Mouse (Mus musculus): ENCODE data around the gene Sppl2a. TPM values are rescaled to one million over a fixed set of nuclear protein-coding genes. Genes with fewer than 3 reads are reported as not detected.
"Not testable (repeated sequence)": the region's sequence is repeated elsewhere in the genome, so short reads cannot be mapped to it uniquely, and the experiment has no call there.

The Sppl2a gene
- 0.07 and 0.08 TPM in 2 replicates for polyA plus RNA-seq (2012)

- Histone ChIP-seq H3K4me1 (ENCODE audit: control insufficient read depth) (peaks cover 28% of the 10 kb centered on the region), H3K27me3 (ENCODE audit: control insufficient read depth) (no peaks in the 10 kb centered on the region), H3K9me3 (ENCODE audit: control insufficient read depth, low read length) (no peaks in the 10 kb centered on the region), H3K36me3 (ENCODE audit: control insufficient read depth) (no peaks in the 10 kb centered on the region; the same call in 1 of the 2 replicates), H3K4me3 (replicated peaks) (peak within 1 kb of the TSS; percentile 77)
- TF ChIP-seq TAL1 (IDR thresholded peaks at IDR 0.05; ENCODE audit: low read length), result no peak
- no peak for TF ChIP-seq GATA1 (IDR thresholded peaks at IDR 0.05; ENCODE audit: low read length)
Measured at GRCm38 (mm10) chr2:126932897-126933641, at the start of gene Sppl2a. Sppl2a (minus strand) TSS chr2:126933235.

GRCm38 (mm10) chr2:126977428-126977827, 44.4 kb upstream of the Sppl2a start:
- no peak overlapping the region for H3K4me3 ChIP-seq (replicated peaks)
- H3K9me3 ChIP-seq (ENCODE audit: control insufficient read depth, low read length), result no peaks in the 10 kb centered on the region
- no peaks in the 10 kb centered on the region for H3K27me3 ChIP-seq (ENCODE audit: control insufficient read depth)
- no peaks in the 10 kb centered on the region for H3K4me1 ChIP-seq (ENCODE audit: control insufficient read depth)
- TF ChIP-seq GATA1 (IDR thresholded peaks at IDR 0.05; ENCODE audit: low read length) (no peak), TAL1 (IDR thresholded peaks at IDR 0.05; ENCODE audit: low read length) (no peak)
- no peaks in the 10 kb centered on the region for H3K36me3 ChIP-seq (ENCODE audit: control insufficient read depth)

- no peaks in the 10 kb centered on the region for H3K27me3 ChIP-seq (ENCODE audit: control insufficient read depth)
- no peaks in the 10 kb centered on the region for H3K36me3 ChIP-seq (ENCODE audit: control insufficient read depth)
- TF ChIP-seq TAL1 (IDR thresholded peaks at IDR 0.05; ENCODE audit: low read length), result no peak
- TF ChIP-seq GATA1 (IDR thresholded peaks at IDR 0.05; ENCODE audit: low read length), result no peak
- H3K9me3 ChIP-seq (ENCODE audit: control insufficient read depth, low read length), result no peaks in the 10 kb centered on the region
- H3K4me3 ChIP-seq (replicated peaks), result no peak overlapping the region
- no peaks in the 10 kb centered on the region for H3K4me1 ChIP-seq (ENCODE audit: control insufficient read depth)
Measured at GRCm38 (mm10) chr2:126961696-126962095, 28.7 kb upstream of the Sppl2a start.

- no peak overlapping the region for H3K4me3 ChIP-seq (replicated peaks)
- H3K36me3 ChIP-seq (ENCODE audit: control insufficient read depth), result no peaks in the 10 kb centered on the region
- H3K9me3 ChIP-seq (ENCODE audit: control insufficient read depth, low read length), result no peaks in the 10 kb centered on the region
- no peak for TF ChIP-seq TAL1 (IDR thresholded peaks at IDR 0.05; ENCODE audit: low read length)
- TF ChIP-seq GATA1 (IDR thresholded peaks at IDR 0.05; ENCODE audit: low read length), result no peak; the same call in 1 of the 2 replicates
- H3K27me3 ChIP-seq (ENCODE audit: control insufficient read depth), result no peaks in the 10 kb centered on the region
- H3K4me1 ChIP-seq (ENCODE audit: control insufficient read depth), result peaks cover 2% of the 10 kb centered on the region; the same call in 1 of the 2 replicates
Measured at GRCm38 (mm10) chr2:126955671-126956070, 22.6 kb upstream of the Sppl2a start.

- Histone ChIP-seq H3K36me3 (ENCODE audit: control insufficient read depth) (no peaks in the 10 kb centered on the region), H3K4me3 (replicated peaks) (no peak overlapping the region)
Measured at GRCm38 (mm10) chr2:126951085-126951484, 18.1 kb upstream of the Sppl2a start.

GRCm38 (mm10) chr2:126950453-126950852, 17.4 kb upstream of the Sppl2a start:
- Histone ChIP-seq H3K36me3 (ENCODE audit: control insufficient read depth) (no peaks in the 10 kb centered on the region), H3K4me3 (replicated peaks) (no peak overlapping the region), H3K9me3 (ENCODE audit: control insufficient read depth, low read length) (no peaks in the 10 kb centered on the region), H3K4me1 (ENCODE audit: control insufficient read depth) (peaks cover 2% of the 10 kb centered on the region; the same call in 1 of the 2 replicates), H3K27me3 (ENCODE audit: control insufficient read depth) (no peaks in the 10 kb centered on the region)
- TF ChIP-seq GATA1 (IDR thresholded peaks at IDR 0.05; ENCODE audit: low read length) (no peak), TAL1 (IDR thresholded peaks at IDR 0.05; ENCODE audit: low read length) (no peak)

More at GRCm38 (mm10) chr2:126951085-126951484, 18.1 kb upstream of the Sppl2a start:
- TF ChIP-seq TAL1 (IDR thresholded peaks at IDR 0.05; ENCODE audit: low read length) (no peak), GATA1 (IDR thresholded peaks at IDR 0.05; ENCODE audit: low read length) (no peak)
- no peaks in the 10 kb centered on the region for H3K27me3 ChIP-seq (ENCODE audit: control insufficient read depth)
- H3K4me1 ChIP-seq (ENCODE audit: control insufficient read depth), result peaks cover 2% of the 10 kb centered on the region; the same call in 1 of the 2 replicates
- no peaks in the 10 kb centered on the region for H3K9me3 ChIP-seq (ENCODE audit: control insufficient read depth, low read length)

GRCm38 (mm10) chr2:126949856-126950255, 16.8 kb upstream of the Sppl2a start:
- no peaks in the 10 kb centered on the region for H3K27me3 ChIP-seq (ENCODE audit: control insufficient read depth)

GRCm38 (mm10) chr2:126949297-126949696, 16.3 kb upstream of the Sppl2a start:
- H3K9me3 ChIP-seq (ENCODE audit: control insufficient read depth, low read length); H3K4me1 ChIP-seq (ENCODE audit: control insufficient read depth); H3K36me3 ChIP-seq (ENCODE audit: control insufficient read depth); H3K27me3 ChIP-seq (ENCODE audit: control insufficient read depth); H3K4me3 ChIP-seq (replicated peaks): not testable (repeated sequence)

More at GRCm38 (mm10) chr2:126949856-126950255, 16.8 kb upstream of the Sppl2a start:
- TF ChIP-seq TAL1 (IDR thresholded peaks at IDR 0.05; ENCODE audit: low read length) (no peak), GATA1 (IDR thresholded peaks at IDR 0.05; ENCODE audit: low read length) (no peak)
- H3K4me3 ChIP-seq (replicated peaks), result no peak overlapping the region
- H3K9me3 ChIP-seq (ENCODE audit: control insufficient read depth, low read length), result no peaks in the 10 kb centered on the region
- H3K36me3 ChIP-seq (ENCODE audit: control insufficient read depth), result no peaks in the 10 kb centered on the region
- peaks cover under 1% of the 10 kb centered on the region; the same call in 1 of the 2 replicates for H3K4me1 ChIP-seq (ENCODE audit: control insufficient read depth)

GRCm38 (mm10) chr2:126948231-126948630, 15.2 kb upstream of the Sppl2a start:
- no peak for TF ChIP-seq GATA1 (IDR thresholded peaks at IDR 0.05; ENCODE audit: low read length)
- no peak for TF ChIP-seq TAL1 (IDR thresholded peaks at IDR 0.05; ENCODE audit: low read length)
- H3K4me3 ChIP-seq (replicated peaks), result no peak overlapping the region
- H3K27me3 ChIP-seq (ENCODE audit: control insufficient read depth), result no peaks in the 10 kb centered on the region
- no peaks in the 10 kb centered on the region for H3K4me1 ChIP-seq (ENCODE audit: control insufficient read depth)
- H3K9me3 ChIP-seq (ENCODE audit: control insufficient read depth, low read length), result no peaks in the 10 kb centered on the region
- H3K36me3 ChIP-seq (ENCODE audit: control insufficient read depth), result no peaks in the 10 kb centered on the region
